Mouse (Mus musculus) embryo, embryonic 9.5 days (tissue): ENCODE data around the gene 4930558K02Rik.

Experiments used
- DNase-seq: peaks from one replicate; pipeline ENCODE4 v3.0.0-alpha.2; 2017; ENCODE audit errors: extremely low spot score

The 4930558K02Rik gene

DNA sequence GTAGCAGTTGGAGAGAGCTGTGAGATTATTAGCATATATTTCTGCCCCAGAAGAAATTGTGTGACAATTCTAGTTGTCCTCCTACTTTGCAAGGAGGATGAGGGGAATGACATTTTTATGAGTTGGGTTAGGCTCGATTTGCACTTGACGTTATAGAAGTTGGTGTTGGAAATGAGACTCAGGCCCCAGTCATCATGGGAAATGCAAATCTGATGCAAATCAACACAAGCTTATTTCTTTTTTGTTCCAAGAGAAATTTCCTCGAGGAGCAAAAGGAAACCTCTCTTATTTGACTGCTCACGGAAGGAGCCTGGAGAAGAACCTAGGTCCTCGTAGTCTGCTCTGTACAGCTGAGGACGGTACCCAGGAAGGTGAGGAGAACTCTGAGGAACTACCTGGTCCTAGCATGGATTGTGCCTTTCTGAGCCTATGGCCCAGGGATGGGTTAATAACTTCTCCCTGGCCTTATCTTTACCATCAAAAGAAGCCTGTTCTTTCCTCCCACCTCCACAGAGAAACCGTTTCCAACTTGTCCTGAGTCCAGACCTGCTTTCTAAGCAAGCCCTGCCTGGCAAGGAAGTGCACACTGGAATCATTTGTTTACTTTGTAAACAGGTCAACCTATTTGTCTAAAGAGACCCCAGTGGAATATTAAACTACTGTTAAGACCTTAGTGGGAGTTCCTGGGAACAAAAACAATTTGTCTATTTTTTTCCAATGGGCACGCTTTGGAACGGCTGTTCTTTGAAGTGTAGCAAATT lies 76.6 kb downstream of the 4930558K02Rik start:
- no peak for DNase-seq

DNA sequence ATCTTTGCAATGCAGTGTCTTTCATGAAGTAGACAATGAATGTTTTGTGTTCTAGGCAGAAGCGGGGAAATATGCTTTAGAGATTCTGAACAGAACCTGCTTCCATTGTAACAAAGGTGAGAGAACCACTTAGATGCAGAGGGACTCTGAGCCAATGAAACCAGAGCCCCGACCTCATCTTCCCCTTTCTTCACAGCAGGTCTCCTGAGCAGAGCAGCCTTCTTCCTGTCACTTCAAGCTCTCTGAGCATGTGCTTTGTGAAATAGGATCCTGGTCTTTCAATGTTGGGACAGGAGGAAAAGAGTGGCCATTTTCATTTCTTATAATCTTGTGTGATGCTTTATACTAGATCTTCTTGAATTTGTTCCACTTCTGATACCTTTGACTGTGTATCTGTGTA lies 79.3 kb downstream of the 4930558K02Rik start:
- no peak for DNase-seq

DNA sequence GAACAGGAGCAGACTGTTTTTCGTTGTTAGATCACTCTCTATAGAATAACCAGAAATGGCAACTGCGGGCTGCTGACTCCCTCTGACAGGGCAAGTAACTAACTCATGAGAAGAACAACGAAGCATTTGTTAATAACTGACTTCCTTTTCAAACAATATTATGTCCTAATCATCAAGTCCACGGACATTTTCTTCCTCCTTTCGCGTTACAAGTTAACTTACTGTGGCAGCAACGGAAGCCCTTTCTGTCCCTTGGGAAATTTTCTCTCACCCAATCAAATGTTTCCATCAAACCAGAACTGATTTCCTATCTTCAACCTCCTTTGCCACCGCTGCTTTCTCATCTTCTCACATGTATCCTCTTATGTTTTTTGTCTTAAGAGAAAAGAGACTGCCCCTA lies 82.2 kb downstream of the 4930558K02Rik start:
- DNase-seq: no peak

DNA sequence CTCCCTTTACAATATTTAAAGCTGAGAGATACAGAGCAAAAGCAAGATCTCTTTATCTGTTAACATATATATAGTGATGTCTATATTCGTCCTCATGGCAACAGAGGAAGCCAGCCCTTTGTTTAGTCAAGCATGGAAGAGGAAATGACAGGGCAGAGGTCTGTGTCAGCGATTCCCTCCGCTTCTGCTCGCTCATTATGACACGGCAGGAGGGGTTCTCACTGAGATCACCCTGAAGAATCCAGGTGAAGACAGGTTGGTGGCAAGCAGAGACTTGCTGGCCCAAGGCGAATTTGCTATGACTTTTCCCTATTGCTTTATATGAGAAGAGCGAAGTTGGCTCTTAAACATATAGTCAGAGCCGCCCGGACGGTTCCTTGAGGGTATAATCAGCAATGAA lies 83.3 kb downstream of the 4930558K02Rik start:
- DNase-seq: no peak

DNA sequence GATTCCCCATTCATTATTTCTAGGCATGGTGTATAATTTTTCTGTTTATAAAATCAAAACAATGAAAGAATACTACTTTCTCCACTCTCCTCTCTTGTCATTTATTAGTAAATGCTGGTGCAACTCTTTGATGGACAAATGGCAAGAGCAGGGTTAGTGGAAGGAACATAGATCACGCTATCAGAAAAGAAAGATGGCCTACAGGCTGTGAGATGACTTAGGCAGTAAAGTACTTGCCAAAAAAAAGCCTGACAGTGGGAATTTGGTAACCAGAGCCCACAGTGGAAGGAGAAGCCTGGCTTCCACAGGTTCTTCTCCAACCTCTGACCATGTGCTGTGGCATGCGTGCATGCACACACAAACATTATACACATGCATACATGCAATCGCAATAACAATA lies 84.4 kb downstream of the 4930558K02Rik start:
- DNase-seq: no peak

DNA sequence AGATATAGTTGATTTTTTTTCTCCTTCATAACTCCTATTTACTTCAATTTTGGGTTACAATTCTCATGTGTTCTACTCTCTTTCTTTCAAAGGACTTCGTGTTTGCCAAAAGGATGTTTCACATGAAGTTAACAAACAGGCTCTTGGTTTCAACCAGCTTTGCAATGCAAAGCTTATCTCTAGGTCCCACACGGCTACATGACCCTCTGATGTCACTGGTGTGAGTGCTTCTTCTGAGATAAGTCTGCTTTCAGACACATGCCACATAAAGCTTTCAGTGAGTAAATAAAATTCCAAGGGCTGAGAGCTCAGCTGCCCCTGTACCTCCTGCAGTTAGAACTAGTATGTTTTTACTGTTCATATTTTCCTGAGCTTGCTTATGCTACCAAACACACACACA lies 84.9 kb downstream of the 4930558K02Rik start:
- DNase-seq: no peak

DNA sequence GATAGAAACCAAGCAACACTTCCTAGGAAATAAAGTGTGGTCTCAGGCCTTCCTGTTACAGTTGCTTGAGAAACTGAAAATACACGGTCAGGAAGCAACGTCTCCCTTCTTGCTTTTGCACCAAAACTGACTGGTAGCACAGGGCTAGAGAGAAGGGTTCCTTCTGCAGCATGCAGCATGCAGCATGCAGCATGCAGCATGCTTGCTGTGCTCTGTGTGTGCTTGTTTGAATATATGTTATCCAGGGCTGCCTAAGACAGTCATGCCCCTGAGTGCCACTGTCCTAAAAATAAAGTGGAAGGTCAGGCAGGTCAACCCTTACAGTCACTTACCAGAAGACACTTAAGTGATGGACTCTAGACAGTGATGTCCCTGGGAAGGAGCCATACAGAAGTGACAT lies 85.3 kb downstream of the 4930558K02Rik start:
- no peak for DNase-seq
